Mouse (Mus musculus) cerebellum, postnatal 10 days (tissue): ENCODE measurements around the gene Gm37240.

Source experiments
- DNase-seq, 2 experiments: peaks; one replicate each; pipeline ENCODE4 v3.0.0; 2021; ENCODE audit warnings: mixed read lengths in 2 of 2

Gm37240 gene

DNA sequence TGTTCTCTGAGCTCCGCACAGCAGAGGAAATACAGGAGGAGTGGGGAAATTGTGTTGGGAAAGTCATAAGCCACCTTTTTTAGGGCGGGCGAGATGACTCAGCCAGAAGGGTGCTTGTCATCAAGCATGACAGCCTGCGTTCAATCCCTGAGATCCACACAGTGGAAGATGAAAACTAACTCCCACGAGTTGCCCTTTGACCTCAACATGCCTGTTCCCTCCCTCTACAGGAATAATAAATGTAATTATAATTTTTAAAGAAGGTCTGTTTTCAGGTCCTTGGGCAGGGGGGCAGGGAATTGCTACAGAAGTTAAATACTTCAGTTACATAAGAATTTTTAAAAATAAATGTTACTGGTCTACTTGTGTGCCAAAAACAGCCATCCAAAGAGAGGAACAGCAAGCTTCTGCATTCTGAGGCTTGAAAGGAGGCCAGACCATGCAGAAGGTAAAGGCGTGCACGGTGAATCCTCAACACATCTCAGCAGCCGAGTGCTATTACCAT, 902.1 kb downstream of the Gm37240 start:
- DNase-seq: no peak

GRCm38 (mm10) chr3:84982688-84983087, 904.6 kb downstream of the Gm37240 start:
- DNase-seq: no peak

GRCm38 (mm10) chr3:84980158-84980557, 907.2 kb downstream of the Gm37240 start:
- no peak for DNase-seq

DNA sequence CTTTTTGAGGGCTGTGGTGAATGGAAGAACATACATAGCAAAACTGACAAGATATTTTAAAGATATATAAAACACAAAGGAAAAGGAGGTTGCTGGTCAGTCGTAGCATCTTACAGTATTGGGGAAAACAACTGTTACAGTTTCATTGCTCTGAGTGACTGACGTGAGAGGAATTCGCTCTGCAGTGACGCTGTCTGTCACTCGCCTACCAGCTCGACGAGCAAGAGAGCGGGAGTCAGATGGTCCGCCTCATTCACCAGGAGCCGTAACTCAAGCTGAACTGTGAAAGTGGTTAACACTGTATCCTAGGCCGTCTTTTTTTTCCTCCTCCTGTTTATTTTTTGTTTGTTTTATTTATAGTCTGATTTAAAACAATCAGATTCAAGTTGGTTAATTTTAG, 908.6 kb downstream of the Gm37240 start:
- no peak for DNase-seq

- no peak for DNase-seq
Measured at GRCm38 (mm10) chr3:84974193-84974592, 913.1 kb downstream of the Gm37240 start.

- DNase-seq: no peak
Measured at GRCm38 (mm10) chr3:84972881-84973280, 914.4 kb downstream of the Gm37240 start.

- no peak for DNase-seq
Measured at GRCm38 (mm10) chr3:84971561-84971960, 915.8 kb downstream of the Gm37240 start.

DNA sequence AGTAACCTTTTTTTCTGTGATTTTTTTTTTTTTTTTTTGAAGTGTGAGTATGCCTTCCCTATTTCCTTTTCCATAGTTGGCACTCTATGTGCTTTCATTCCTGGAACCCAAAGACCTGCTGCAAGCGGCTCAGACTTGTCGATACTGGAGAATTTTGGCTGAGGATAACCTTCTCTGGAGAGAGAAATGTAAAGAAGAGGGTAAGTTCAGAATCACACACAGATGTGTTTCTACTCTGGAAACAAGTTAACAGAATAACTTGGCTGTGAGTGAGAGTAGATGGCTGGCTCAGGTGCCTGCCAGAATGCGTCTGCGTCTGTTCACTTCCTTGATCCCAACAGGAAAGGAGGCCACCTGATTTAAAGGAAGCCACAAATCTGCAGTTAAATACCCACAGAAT, 920.0 kb downstream of the Gm37240 start:
- DNase-seq: no peak

GRCm38 (mm10) chr3:84965156-84965555, 922.2 kb downstream of the Gm37240 start:
- no peak for DNase-seq

GRCm38 (mm10) chr3:84955857-84956256, 931.5 kb downstream of the Gm37240 start:
- DNase-seq: peak; percentile 62 to 64

- no peak for DNase-seq
Measured at GRCm38 (mm10) chr3:84955011-84955775, 932.1 kb downstream of the Gm37240 start.

DNA sequence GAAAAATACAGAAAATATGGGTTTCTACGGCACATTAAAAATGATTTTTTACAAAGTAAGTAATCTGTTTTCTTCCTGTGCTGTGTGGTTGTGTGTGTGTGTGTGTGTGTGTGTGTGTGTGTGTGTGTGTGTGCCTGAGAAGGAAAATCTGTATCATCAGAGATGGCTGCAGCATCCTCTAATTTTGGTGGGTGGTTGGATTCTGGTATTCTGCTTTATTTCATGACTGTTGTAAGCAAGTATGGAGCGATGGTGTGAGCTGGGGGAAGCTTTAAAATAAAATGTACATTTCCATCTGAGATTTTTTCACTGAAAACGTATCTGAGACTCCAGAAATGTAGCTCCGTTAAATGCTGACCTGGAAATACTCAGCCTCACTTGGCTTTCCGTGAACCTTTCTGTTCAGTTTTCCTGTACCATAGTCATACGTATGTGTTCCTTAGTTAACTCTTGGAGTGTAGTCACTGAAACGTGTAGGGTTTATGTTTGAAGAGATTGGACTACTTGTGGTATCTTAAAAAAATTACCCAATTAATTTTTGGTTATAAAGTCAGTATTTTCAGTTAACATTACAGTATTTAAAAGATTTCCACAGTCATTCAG, 934.6 kb downstream of the Gm37240 start:
- DNase-seq: peak in 1 of 2 experiments; percentile 59

- DNase-seq: peak; percentile 77
Measured at GRCm38 (mm10) chr3:84952135-84952534, 935.2 kb downstream of the Gm37240 start.

- DNase-seq: no peak
Measured at GRCm38 (mm10) chr3:84951698-84952097, 935.6 kb downstream of the Gm37240 start.

DNA sequence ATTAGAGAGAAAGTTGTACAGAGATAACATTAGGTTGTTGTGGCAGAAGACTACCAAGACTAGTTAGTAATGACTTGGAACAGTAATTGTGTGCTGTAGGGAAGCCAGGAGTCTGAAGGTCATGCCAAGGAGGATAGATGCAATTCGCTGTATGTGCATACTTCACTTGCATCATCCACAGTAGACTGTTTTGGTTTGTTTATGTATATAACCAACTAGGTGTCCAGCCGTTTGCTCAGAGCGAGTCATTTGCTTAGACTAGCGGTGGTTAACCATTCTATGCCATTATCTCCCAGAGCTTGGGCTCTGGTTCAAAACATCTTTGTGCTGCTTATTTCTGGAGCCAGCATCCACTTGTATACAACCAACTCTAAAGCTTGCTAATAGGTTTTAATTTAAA, 937.9 kb downstream of the Gm37240 start:
- no peak for DNase-seq

DNA sequence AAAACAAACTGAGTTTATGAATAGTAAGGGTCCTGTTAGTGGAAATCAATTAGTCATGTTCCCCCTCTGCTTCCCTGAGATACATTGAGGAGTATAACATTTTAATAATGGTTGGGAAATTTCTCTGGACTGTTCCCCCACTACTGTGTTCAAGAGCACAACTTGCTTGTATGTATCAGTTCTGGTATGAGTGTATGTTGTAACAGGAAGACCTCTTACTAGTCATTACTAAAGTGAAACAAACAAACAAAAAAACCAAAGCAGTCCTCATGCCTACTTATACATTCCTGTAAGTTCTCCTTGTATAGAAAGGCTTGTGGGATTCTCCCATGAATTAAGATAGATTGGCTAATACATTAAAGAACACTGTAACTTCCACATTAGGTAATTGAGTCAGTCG, 940.9 kb downstream of the Gm37240 start:
- no peak for DNase-seq

DNA sequence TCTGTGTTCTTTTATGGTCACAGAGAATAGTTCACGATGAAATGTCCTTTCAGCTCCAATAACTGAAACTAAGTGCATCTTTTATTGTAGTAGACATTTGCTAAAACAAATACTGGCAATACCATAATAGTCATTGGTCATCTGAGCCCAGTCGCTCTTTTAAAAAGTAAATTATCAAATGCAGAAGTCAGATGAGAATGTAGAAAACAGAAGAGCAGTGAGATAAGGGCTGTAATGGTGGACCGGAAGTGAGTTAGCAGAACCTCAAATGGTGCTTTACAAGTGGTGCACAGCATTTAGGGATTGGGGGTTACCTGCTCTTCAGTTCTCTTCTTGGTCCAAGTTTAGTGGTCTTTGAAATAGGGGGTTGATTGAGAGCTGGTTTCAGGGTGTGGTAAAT, 942.4 kb downstream of the Gm37240 start:
- DNase-seq: no peak

DNA sequence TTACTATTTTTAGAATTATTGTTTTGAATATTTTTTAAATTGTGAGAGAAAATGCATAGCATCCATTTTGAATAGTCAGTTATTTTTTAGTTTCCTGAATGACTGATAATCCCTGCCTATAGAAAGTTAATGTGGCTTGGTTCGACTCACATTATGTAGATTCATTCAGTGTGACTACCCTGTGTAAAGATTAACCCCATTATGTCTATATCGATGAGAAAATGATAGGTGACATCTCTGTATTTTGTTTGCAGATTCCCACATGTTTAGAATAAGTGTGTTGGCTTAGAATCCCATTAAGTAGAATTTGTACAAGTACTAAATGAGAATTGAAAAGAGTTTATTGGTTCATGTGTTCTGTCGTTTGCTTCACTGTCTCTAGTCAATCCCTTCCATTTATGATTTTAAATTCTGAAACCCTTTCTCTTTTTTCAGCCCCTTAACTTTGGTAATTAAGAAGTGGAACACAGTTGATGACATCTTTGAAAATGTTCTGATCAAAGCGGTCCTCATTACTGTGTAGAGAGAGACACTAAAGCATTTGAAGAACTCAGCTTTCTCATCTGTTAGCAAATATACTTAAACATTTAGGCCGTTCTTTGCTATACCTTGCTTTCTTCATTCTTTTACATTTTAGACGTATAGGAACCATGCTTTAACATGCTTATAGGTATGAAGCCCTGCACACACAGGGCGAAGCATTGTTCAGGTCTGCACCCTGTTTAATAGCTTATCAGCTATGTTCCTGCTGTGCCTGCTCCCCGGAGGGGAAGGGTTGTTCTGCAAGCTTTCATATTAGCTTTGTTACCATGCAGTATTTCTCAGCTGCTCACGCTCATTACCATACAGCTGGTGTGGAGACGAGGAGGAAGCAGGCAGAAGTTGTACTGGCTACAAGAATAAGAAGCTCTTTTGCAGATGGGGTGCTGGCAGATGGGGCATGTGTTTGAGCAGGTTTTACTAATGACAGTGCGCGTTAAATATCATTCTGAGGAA, 949.7 kb downstream of the Gm37240 start:
- DNase-seq: peak in 1 of 2 experiments; percentile 42

DNA sequence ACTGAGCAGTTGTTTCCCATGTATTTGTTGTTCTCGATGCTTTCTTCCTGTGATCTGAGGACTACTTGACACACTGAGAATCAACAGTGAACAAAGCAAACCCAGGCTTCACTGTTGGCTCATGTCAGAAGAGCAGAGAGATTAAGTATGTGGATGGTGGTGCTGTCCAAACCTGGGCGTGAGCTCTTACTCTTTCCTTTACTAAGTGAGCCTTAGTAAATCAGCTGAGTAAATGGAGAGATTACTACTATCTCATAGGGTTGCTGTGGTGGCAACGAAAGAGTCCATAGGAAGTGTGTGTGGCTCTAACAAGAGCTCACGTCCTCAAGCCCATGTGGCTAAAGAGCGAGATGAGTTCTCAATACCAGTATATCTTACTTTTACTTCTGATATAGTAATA, 950.4 kb downstream of the Gm37240 start:
- no peak for DNase-seq

DNA sequence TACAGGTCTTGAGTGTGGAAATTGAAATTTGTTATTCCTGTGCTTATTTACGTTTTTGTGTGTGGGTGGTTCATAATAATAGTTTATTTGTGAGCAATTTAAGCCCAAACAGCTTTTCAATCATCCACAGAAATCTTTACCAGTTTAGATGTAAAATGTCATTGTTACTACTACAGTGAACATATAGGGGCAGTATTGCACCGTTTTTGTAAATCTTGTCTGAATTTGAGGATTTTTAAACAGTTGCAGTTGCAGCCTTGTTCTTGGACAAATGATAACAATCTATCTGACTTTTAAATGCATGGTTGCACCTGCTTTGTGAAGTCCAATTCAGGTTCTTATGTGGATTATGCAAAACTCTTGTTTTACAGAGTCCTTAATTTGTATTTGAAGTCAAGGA, 951.1 kb downstream of the Gm37240 start:
- DNase-seq: peak in 1 of 2 experiments; percentile 59

GRCm38 (mm10) chr3:84935729-84936128, 951.6 kb downstream of the Gm37240 start:
- DNase-seq: no peak

DNA sequence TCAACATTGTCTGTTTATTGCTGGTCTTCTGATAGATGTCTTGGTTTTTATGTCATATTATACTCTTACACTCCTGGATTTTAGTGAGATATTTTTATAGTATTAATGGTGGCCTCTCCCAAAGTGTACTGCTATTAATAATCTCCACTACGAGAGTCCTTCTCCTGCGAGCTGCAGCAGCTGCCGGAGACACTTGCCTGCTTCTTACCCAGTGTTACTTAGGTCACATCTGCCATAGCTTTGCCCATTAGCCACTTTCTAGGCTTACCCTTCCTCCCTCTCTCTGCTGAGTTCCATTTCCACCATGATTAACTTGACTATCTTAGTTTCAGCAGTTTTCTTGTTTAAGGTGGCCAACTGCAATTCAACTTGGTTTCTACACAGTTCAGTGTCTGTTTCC, 956.6 kb downstream of the Gm37240 start:
- no peak for DNase-seq

GRCm38 (mm10) chr3:84929171-84929570, 958.1 kb downstream of the Gm37240 start:
- DNase-seq: no peak
